ENCODE assay signal across 23 mouse cellular contexts in the genomic region with DNA sequence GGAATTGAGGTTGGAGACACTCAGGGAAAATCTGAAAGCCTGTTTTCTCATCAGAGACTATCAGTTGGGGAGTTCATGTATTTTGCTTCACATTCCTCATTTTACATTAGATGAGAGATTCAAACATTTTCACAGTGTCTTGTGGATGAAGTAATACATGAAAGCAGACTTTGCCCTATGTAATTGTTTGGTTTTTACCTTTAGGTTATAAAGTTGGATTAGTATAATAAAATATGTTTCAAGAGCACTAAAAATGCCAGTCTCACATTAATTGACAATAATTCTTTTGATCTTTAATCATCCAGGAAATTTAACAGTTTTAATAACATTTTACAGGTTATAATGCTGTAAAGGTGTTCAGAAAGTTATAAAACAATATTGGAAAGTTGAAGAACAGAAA.
"Had no signal": no experiment of that assay in that cellular context is flagged by ENCODE, and none has a peak within 500 bp of the region (broad histone marks: within the 10 kb centered on the region; RNA-seq: fewer than 3 reads in every experiment).

No protein-coding gene starts in this region.

- ATAC-seq: liver, embryonic 12.5 days; liver, postnatal 0 days; lung, postnatal 0 days; midbrain, embryonic 13.5 days; midbrain, embryonic 15.5 days; midbrain, embryonic 16.5 days had no signal

- H3K9ac ChIP-seq: limb, embryonic 12.5 days; limb, embryonic 13.5 days; limb, embryonic 15.5 days; liver, embryonic 12.5 days; liver, embryonic 13.5 days; liver, embryonic 14.5 days; liver, embryonic 15.5 days; liver, postnatal 0 days; lung, embryonic 14.5 days; lung, embryonic 15.5 days; midbrain, embryonic 12.5 days; midbrain, embryonic 13.5 days; midbrain, embryonic 15.5 days; neural tube, embryonic 12.5 days had no signal

- H3K4me3 ChIP-seq: limb, embryonic 10.5 days; limb, embryonic 12.5 days; limb, embryonic 13.5 days; limb, embryonic 15.5 days; liver, embryonic 12.5 days; liver, embryonic 13.5 days; liver, embryonic 15.5 days; lung, embryonic 15.5 days; megakaryocyte, embryonic 14.5 days; midbrain, embryonic 10.5 days; midbrain, embryonic 12.5 days; midbrain, embryonic 13.5 days; midbrain, embryonic 15.5 days; myocyte; neural tube, embryonic 12.5 days had no signal

- H3K9me3 ChIP-seq: limb, embryonic 10.5 days; limb, embryonic 12.5 days; limb, embryonic 13.5 days; limb, embryonic 15.5 days; liver, embryonic 12.5 days; liver, embryonic 13.5 days; liver, embryonic 15.5 days; lung, embryonic 15.5 days; megakaryocyte, embryonic 14.5 days; midbrain, embryonic 10.5 days; midbrain, embryonic 12.5 days; midbrain, embryonic 13.5 days; midbrain, embryonic 15.5 days; neural tube, embryonic 12.5 days had no signal

- H3K4me2 ChIP-seq: limb, embryonic 12.5 days; limb, embryonic 13.5 days; limb, embryonic 15.5 days; liver, embryonic 11.5 days; liver, embryonic 12.5 days; liver, embryonic 13.5 days; liver, embryonic 15.5 days; lung, embryonic 14.5 days; lung, embryonic 15.5 days; midbrain, embryonic 11.5 days; midbrain, embryonic 12.5 days; midbrain, embryonic 13.5 days; midbrain, embryonic 15.5 days; neural tube, embryonic 12.5 days had no signal

- H3K27ac ChIP-seq: limb, embryonic 10.5 days; limb, embryonic 12.5 days; limb, embryonic 13.5 days; limb, embryonic 15.5 days; liver, embryonic 12.5 days; liver, embryonic 13.5 days; liver, embryonic 14.5 days; liver, embryonic 15.5 days; lung, embryonic 15.5 days; macrophage; midbrain, embryonic 10.5 days; midbrain, embryonic 12.5 days; midbrain, embryonic 13.5 days; midbrain, embryonic 15.5 days; neural tube, embryonic 12.5 days had no signal

- H3K36me3 ChIP-seq: limb, embryonic 10.5 days; limb, embryonic 12.5 days; limb, embryonic 13.5 days; limb, embryonic 15.5 days; liver, embryonic 12.5 days; liver, embryonic 13.5 days; liver, embryonic 15.5 days; lung, embryonic 15.5 days; midbrain, embryonic 10.5 days; midbrain, embryonic 12.5 days; midbrain, embryonic 13.5 days; midbrain, embryonic 15.5 days; neural tube, embryonic 12.5 days had no signal

- H3K4me1 ChIP-seq: limb, embryonic 10.5 days; limb, embryonic 12.5 days; limb, embryonic 13.5 days; limb, embryonic 15.5 days; liver, embryonic 12.5 days; liver, embryonic 13.5 days; liver, embryonic 15.5 days; lung, embryonic 15.5 days; megakaryocyte, embryonic 14.5 days; midbrain, embryonic 10.5 days; midbrain, embryonic 12.5 days; midbrain, embryonic 13.5 days; midbrain, embryonic 15.5 days; neural tube, embryonic 12.5 days had no signal

- H3K27me3 ChIP-seq: limb, embryonic 12.5 days; limb, embryonic 13.5 days; limb, embryonic 15.5 days; liver, embryonic 12.5 days; liver, embryonic 13.5 days; liver, embryonic 15.5 days; lung, embryonic 15.5 days; megakaryocyte, embryonic 14.5 days; midbrain, embryonic 12.5 days; midbrain, embryonic 13.5 days; midbrain, embryonic 15.5 days; neural tube, embryonic 12.5 days had no signal
